Comparison of ENCODE assay signal across 24 mouse cellular contexts in genomic region chr8:128017171-128017570, GRCm38 (mm10).
DNase-seq lines count a peak whose midpoint lies in the region; ATAC-seq lines count a peak whose summit lies in the region.
"Had no signal": no experiment of that assay in that cellular context is flagged by ENCODE, and none has a peak within 500 bp of the region (broad histone marks: within the 10 kb centered on the region; RNA-seq: fewer than 3 reads in every experiment).

No protein-coding gene starts in this region.

- no peak for ATAC-seq in heart, embryonic 12.5 days (ENCODE audit: insufficient number of reproducible peaks, low FRiP score)
- no peak for ATAC-seq in forebrain, embryonic 15.5 days (replicated peaks)
- no peak for ATAC-seq in kidney, embryonic 16.5 days (ENCODE audit: low FRiP score, low TSS enrichment)
- ATAC-seq: activated CD4-positive, CD25-positive, alpha-beta regulatory T cell, adult 4 months; forebrain, embryonic 14.5 days; forebrain, postnatal 0 days; Patski had no signal

- no peak for DNase-seq in heart, embryonic 10.5 days (ENCODE audit: low spot score)
- DNase-seq in ES-CJ7 (ENCODE audit: low read depth, low spot score) (peak; percentile 70), R1 (ENCODE audit: low read depth, low spot score) (peak; percentile 78)
- peak; percentile 15 for DNase-seq in embryonic facial prominence, embryonic 10.5 days (ENCODE audit: low spot score)
- no peak for DNase-seq in left cerebral cortex, adult 11 months (ENCODE audit: low spot score)
- DNase-seq: adrenal gland, adult 8-10 months; adrenal gland, postnatal 14 days; adrenal gland, postnatal 36 days; cerebellum, adult 11-12 months; cerebellum, adult 2 months; cerebellum, adult 9-10 months; cerebellum, postnatal 10 days; cerebellum, postnatal 25 days; forebrain, postnatal 0 days had no signal

- no peak overlapping the region for H3K4me2 ChIP-seq in heart, embryonic 12.5 days
- no peak overlapping the region for H3K4me2 ChIP-seq in forebrain, embryonic 15.5 days (replicated peaks)
- no peak overlapping the region for H3K4me2 ChIP-seq in kidney, embryonic 16.5 days (replicated peaks; ENCODE audit: low read depth, low read length)
- H3K4me2 ChIP-seq: embryonic facial prominence, embryonic 13.5 days; embryonic facial prominence, embryonic 15.5 days; forebrain, embryonic 12.5 days had no signal

- H3K9ac ChIP-seq in heart, embryonic 12.5 days = no peak overlapping the region
- H3K9ac ChIP-seq in forebrain, embryonic 15.5 days (replicated peaks) = no peak overlapping the region
- no peak overlapping the region for H3K9ac ChIP-seq in kidney, embryonic 16.5 days (replicated peaks; ENCODE audit: low read length)
- H3K9ac ChIP-seq: embryonic facial prominence, embryonic 13.5 days; embryonic facial prominence, embryonic 15.5 days; forebrain, embryonic 12.5 days; forebrain, postnatal 0 days had no signal

- no peaks in the 10 kb centered on the region for H3K9me3 ChIP-seq in heart, embryonic 10.5 days
- no peaks in the 10 kb centered on the region for H3K9me3 ChIP-seq in heart, embryonic 12.5 days (replicated peaks)
- no peaks in the 10 kb centered on the region for H3K9me3 ChIP-seq in embryonic facial prominence, embryonic 10.5 days
- no peaks in the 10 kb centered on the region for H3K9me3 ChIP-seq in forebrain, embryonic 15.5 days
- no peaks in the 10 kb centered on the region for H3K9me3 ChIP-seq in kidney, embryonic 16.5 days (ENCODE audit: low read length)
- H3K9me3 ChIP-seq: embryonic facial prominence, embryonic 13.5 days; embryonic facial prominence, embryonic 15.5 days; forebrain, embryonic 12.5 days had no signal

- no peaks in the 10 kb centered on the region for H3K36me3 ChIP-seq in heart, embryonic 10.5 days
- H3K36me3 ChIP-seq in heart, embryonic 12.5 days = no peaks in the 10 kb centered on the region
- no peaks in the 10 kb centered on the region for H3K36me3 ChIP-seq in embryonic facial prominence, embryonic 10.5 days (replicated peaks)
- no peaks in the 10 kb centered on the region for H3K36me3 ChIP-seq in forebrain, embryonic 15.5 days
- no peaks in the 10 kb centered on the region for H3K36me3 ChIP-seq in kidney, embryonic 16.5 days (ENCODE audit: insufficient read depth, low read length)
- H3K36me3 ChIP-seq: embryonic facial prominence, embryonic 13.5 days; embryonic facial prominence, embryonic 15.5 days; forebrain, embryonic 12.5 days; G1E had no signal

- peak overlapping the region; percentile 36; the same call in 1 of the 2 replicates for H3K27ac ChIP-seq in heart, embryonic 10.5 days
- H3K27ac ChIP-seq in heart, embryonic 12.5 days (ENCODE audit: poor library complexity, severe bottlenecking) = no peak overlapping the region
- H3K27ac ChIP-seq in embryonic facial prominence, embryonic 10.5 days (replicated peaks) = no peak overlapping the region
- H3K27ac ChIP-seq in forebrain, embryonic 15.5 days (replicated peaks) = no peak overlapping the region
- H3K27ac ChIP-seq in kidney, embryonic 16.5 days (ENCODE audit: low read length) = no peak overlapping the region
- H3K27ac ChIP-seq: embryonic facial prominence, embryonic 13.5 days; embryonic facial prominence, embryonic 15.5 days; forebrain, embryonic 12.5 days had no signal

- H3K4me3 ChIP-seq in heart, embryonic 10.5 days = no peak overlapping the region
- H3K4me3 ChIP-seq in heart, embryonic 12.5 days = no peak overlapping the region
- H3K4me3 ChIP-seq in embryonic facial prominence, embryonic 10.5 days = no peak overlapping the region
- no peak overlapping the region for H3K4me3 ChIP-seq in forebrain, embryonic 15.5 days
- no peak overlapping the region for H3K4me3 ChIP-seq in kidney, embryonic 16.5 days (ENCODE audit: low read length)
- H3K4me3 ChIP-seq: embryonic facial prominence, embryonic 13.5 days; embryonic facial prominence, embryonic 15.5 days; forebrain, embryonic 12.5 days had no signal

- peaks cover 8% of the 10 kb centered on the region for H3K4me1 ChIP-seq in heart, embryonic 10.5 days
- peaks cover 5% of the 10 kb centered on the region; the same call in 1 of the 2 replicates for H3K4me1 ChIP-seq in heart, embryonic 12.5 days (replicated peaks)
- H3K4me1 ChIP-seq in embryonic facial prominence, embryonic 10.5 days = peaks cover 8% of the 10 kb centered on the region; the same call in 1 of the 2 replicates
- no peaks in the 10 kb centered on the region for H3K4me1 ChIP-seq in forebrain, embryonic 15.5 days
- no peaks in the 10 kb centered on the region for H3K4me1 ChIP-seq in kidney, embryonic 16.5 days (ENCODE audit: insufficient read depth, low read length)
- H3K4me1 ChIP-seq: embryonic facial prominence, embryonic 13.5 days; embryonic facial prominence, embryonic 15.5 days; forebrain, embryonic 12.5 days had no signal

- 61% methylated on average over 8 of the region's 8 CpGs for WGBS in heart, embryonic 10.5 days
- WGBS in heart, embryonic 12.5 days = 56% methylated on average over 8 of the region's 8 CpGs
- WGBS in embryonic facial prominence, embryonic 10.5 days = 63% methylated on average over 8 of the region's 8 CpGs
- 76% methylated on average over 8 of the region's 8 CpGs for WGBS in forebrain, embryonic 15.5 days
- WGBS in kidney, embryonic 16.5 days = 41% methylated on average over 8 of the region's 8 CpGs

- no peaks in the 10 kb centered on the region for H3K27me3 ChIP-seq in heart, embryonic 10.5 days (ENCODE audit: insufficient read depth, poor library complexity, severe bottlenecking)
- no peaks in the 10 kb centered on the region for H3K27me3 ChIP-seq in heart, embryonic 12.5 days (replicated peaks)
- H3K27me3 ChIP-seq in embryonic facial prominence, embryonic 10.5 days (replicated peaks; ENCODE audit: low read depth, poor library complexity, severe bottlenecking) = no peaks in the 10 kb centered on the region
- no peaks in the 10 kb centered on the region for H3K27me3 ChIP-seq in forebrain, embryonic 15.5 days
- H3K27me3 ChIP-seq in kidney, embryonic 16.5 days (ENCODE audit: insufficient read depth, low read length) = no peaks in the 10 kb centered on the region
- H3K27me3 ChIP-seq: embryonic facial prominence, embryonic 13.5 days; embryonic facial prominence, embryonic 15.5 days; forebrain, embryonic 12.5 days; Patski had no signal

Comparison
In these comparisons a context has a peak if more than half of its experiments do, and no peak if none do; other contexts are left out.
1. DNase-seq: peak in ES-CJ7 (single experiment), R1 (single experiment) and embryonic facial prominence, embryonic 10.5 days (single experiment); none in heart, embryonic 10.5 days (single experiment) and left cerebral cortex, adult 11 months (single experiment).